Mouse (Mus musculus) spleen, adult 2 months (tissue): ENCODE data around the gene Gm8947. TPM values are rescaled to one million over a fixed set of nuclear protein-coding genes. Genes with fewer than 3 reads are reported as not detected.
"Not testable (repeated sequence)": the region's sequence is repeated elsewhere in the genome, so short reads cannot be mapped to it uniquely, and the experiment has no call there.

Experiments used
- DNase-seq, 2 experiments: peaks; one replicate each; pipeline versions ENCODE4 v3.0.0 to v3.0.0-alpha.2; 2012 to 2021; ENCODE audit warnings: low spot score in 2 of 2, low read depth in 1 of 2
- H3K27ac ChIP-seq: fragments of 200-500 bp; 2 replicates; pipeline ENCODE4 v1.5.1; 2012; ENCODE audit warnings: low read length, inconsistent platforms; ENCODE audit not compliant: insufficient read depth
- H3K27me3 ChIP-seq: fragments of 200-500 bp; 2 replicates; pipeline ENCODE4 v1.6.1; 2012; ENCODE audit warnings: mild to moderate bottlenecking, moderate library complexity, low read length, inconsistent platforms; ENCODE audit not compliant: control insufficient read depth, insufficient read depth
- H3K36me3 ChIP-seq: fragments of 200-500 bp; 2 replicates; pipeline ENCODE4 v1.6.1; 2012; ENCODE audit warnings: mild to moderate bottlenecking, low read length, inconsistent platforms; ENCODE audit not compliant: control insufficient read depth, insufficient read depth
- H3K4me1 ChIP-seq: fragments of 200-500 bp; 2 replicates; pipeline ENCODE4 v1.6.1; 2011; ENCODE audit warnings: inconsistent platforms; ENCODE audit not compliant: control insufficient read depth, insufficient read depth, insufficient read length
- H3K4me3 ChIP-seq: fragments of 200-500 bp; 2 replicates; pipeline ENCODE4 v1.5.1; 2011; ENCODE audit warnings: mild to moderate bottlenecking, inconsistent platforms; ENCODE audit not compliant: insufficient read depth, insufficient read length; ENCODE audit errors: extremely low read depth
- CTCF ChIP-seq: fragments of 200-500 bp; IDR thresholded peaks from 2 replicates; pipeline ENCODE4 v1.5.1; 2011; ENCODE audit warnings: mild to moderate bottlenecking, inconsistent platforms; ENCODE audit not compliant: insufficient read depth, insufficient read length, insufficient replicate concordance; ENCODE audit errors: extremely low read depth
- POLR2A ChIP-seq: fragments of 200-500 bp; IDR thresholded peaks from 2 replicates; pipeline ENCODE4 v1.6.1; 2011; ENCODE audit warnings: low read depth, low read length, inconsistent platforms
- WGBS: fragments of 180-500 bp; shearing (Covaris S2); methylation state at CpG from one replicate; pipeline ENCODE4 v1.1.7; 2018; 5-methylcytosine and 5-hydroxymethylcytosine counted together
- polyA plus RNA-seq: library from polyadenylated mRNA; depleted of rRNA; stranded (reverse); fragments of >200 nt; gene quantifications from 2 replicates; pipeline ENCODE4 v1.2.3, GENCODE M21; 2012

Gm8947 gene
- polyA plus RNA-seq, 1 experiment, result 0.40 TPM

GRCm38 (mm10) chr1:151188469-151188868 lies 3.7 kb upstream of the Gm8947 start:
- TF ChIP-seq CTCF (no peak), POLR2A (no peak)
- no peak overlapping the region for H3K27ac ChIP-seq
- no peak overlapping the region for H3K4me3 ChIP-seq
- no peaks in the 10 kb centered on the region for H3K36me3 ChIP-seq
- 72% methylated on average over 4 of the region's 4 CpGs for WGBS
- no peaks in the 10 kb centered on the region for H3K27me3 ChIP-seq
- DNase-seq, result no peak
- no peaks in the 10 kb centered on the region for H3K4me1 ChIP-seq

DNA sequence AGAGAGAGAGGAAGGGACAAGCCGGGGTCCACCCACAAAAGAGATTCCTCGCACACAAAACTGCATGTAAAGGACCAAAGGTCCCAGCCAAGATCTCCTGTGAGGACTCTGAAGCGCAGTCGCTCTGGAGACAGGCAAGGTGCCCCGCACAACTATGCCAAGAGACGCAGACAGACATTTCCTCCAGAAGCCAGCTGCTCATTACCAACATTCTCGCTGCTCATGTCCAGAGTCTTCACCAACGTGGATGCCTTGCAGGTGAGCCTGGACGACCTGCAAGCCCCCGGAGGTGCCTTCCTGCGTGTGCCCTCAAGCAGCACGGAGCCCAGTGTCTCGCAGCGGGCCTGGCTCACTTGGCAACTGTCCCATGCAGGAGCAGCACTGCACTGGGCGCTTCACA lies 563 bp downstream of the Gm8947 start:
- H3K36me3 ChIP-seq, H3K27me3 ChIP-seq, H3K27ac ChIP-seq, H3K4me3 ChIP-seq, DNase-seq, H3K4me1 ChIP-seq: not testable (repeated sequence)
- 92% methylated on average over 15 of the region's 15 CpGs for WGBS

GRCm38 (mm10) chr1:151195986-151196385 lies 3.8 kb downstream of the Gm8947 start:
- H3K4me1 ChIP-seq, H3K27ac ChIP-seq, DNase-seq, H3K36me3 ChIP-seq, H3K27me3 ChIP-seq, H3K4me3 ChIP-seq: not testable (repeated sequence)
- WGBS, result 85% methylated on average over 4 of the region's 4 CpGs

GRCm38 (mm10) chr1:151196690-151197089 lies 4.5 kb downstream of the Gm8947 start:
- not testable (repeated sequence) for H3K4me1 ChIP-seq, H3K27me3 ChIP-seq, H3K27ac ChIP-seq, H3K36me3 ChIP-seq, H3K4me3 ChIP-seq, DNase-seq
- WGBS, result 90% methylated on average over 3 of the region's 3 CpGs

GRCm38 (mm10) chr1:151198120-151198519 lies 5.9 kb downstream of the Gm8947 start, which contains the start of gene Gm47995:
Gene Gm47995, plus strand, starts transcription at chr1:151198448.
- H3K27ac ChIP-seq, H3K4me1 ChIP-seq, H3K4me3 ChIP-seq, H3K36me3 ChIP-seq, H3K27me3 ChIP-seq, DNase-seq: not testable (repeated sequence)
- WGBS, result 62% methylated on average over 3 of the region's 4 CpGs

DNA sequence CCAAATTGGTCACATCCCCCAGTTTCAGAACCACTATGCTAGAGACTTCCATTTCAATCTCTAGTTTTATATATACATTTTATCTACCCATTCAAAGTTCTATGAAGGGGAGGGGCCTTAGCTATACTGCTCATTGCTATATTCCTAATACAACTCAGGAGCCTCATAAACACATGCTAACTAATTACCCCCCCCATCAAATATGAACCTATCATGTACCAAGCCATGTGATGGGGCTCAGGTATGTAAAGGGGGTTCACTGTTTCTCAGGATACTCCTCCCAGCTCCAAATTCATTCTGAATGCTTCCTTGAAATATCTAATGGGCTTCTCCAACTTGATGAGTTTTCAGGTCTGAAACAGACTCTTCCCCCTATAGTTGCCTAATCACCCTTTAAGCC lies 8.4 kb downstream of the Gm8947 start:
- H3K27ac ChIP-seq, H3K27me3 ChIP-seq, H3K4me1 ChIP-seq, H3K4me3 ChIP-seq, H3K36me3 ChIP-seq, DNase-seq: not testable (repeated sequence)

DNA sequence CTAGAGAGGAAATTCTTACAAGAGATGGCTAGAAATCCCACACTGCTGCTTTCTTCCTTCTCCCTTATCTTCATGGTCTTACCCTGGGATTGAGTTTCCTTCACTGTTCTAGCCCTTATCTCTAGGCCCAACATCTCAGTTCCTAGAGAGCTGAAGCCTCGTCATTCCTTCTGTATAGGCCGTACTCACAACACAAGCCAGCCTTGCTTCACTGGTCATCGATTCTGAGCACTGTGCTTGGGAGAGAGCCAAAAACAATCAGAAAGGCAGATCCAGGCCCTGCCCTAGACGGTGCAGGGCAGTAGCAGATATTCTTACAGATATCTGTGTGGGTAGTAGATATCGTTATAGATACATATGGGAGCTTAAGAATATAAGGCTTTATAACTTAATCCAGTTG lies 10.6 kb downstream of the Gm8947 start:
- not testable (repeated sequence) for DNase-seq, H3K36me3 ChIP-seq, H3K4me1 ChIP-seq, H3K4me3 ChIP-seq, H3K27ac ChIP-seq, H3K27me3 ChIP-seq
- WGBS, result 83% methylated on average over 3 of the region's 5 CpGs

GRCm38 (mm10) chr1:151203818-151204217 lies 11.6 kb downstream of the Gm8947 start, which contains the start of gene 3110040M04Rik:
Gene 3110040M04Rik, plus strand, starts transcription at chr1:151204121.
- no CpG with 5 or more reads among the region's 6 CpGs for WGBS
- DNase-seq, H3K4me1 ChIP-seq, H3K27ac ChIP-seq, H3K27me3 ChIP-seq, H3K4me3 ChIP-seq, H3K36me3 ChIP-seq: not testable (repeated sequence)

DNA sequence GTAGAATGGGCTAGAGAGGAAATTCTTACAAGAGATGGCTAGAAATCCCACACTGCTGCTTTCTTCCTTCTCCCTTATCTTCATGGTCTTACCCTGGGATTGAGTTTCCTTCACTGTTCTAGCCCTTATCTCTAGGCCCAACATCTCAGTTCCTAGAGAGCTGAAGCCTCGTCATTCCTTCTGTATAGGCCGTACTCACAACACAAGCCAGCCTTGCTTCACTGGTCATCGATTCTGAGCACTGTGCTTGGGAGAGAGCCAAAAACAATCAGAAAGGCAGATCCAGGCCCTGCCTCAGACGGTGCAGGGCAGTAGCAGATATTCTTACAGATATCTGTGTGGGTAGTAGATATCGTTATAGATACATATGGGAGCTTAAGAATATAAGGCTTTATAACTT lies 16.3 kb downstream of the Gm8947 start:
- not testable (repeated sequence) for H3K27ac ChIP-seq, H3K4me3 ChIP-seq, DNase-seq, H3K36me3 ChIP-seq, H3K27me3 ChIP-seq, H3K4me1 ChIP-seq
- 86% methylated on average over 4 of the region's 5 CpGs for WGBS

DNA sequence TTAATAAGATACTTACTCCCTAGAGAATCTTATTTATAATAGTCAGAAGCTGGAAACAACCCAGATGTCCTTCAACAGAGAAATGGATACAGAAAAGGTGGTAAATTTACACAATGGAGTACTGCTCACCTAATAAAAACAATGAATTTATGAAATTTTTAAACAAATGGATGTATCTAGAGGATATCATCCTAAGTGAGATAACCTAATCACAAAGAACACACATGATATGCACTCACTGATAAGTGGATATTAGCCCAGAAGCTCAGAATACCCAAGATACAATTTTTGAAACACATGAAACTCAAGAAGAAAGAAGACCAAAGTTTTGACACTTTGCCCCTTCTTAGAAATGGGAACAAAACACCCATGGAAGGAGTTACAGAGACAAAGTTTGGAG lies 16.8 kb downstream of the Gm8947 start:
- not testable (repeated sequence) for H3K36me3 ChIP-seq, DNase-seq, H3K27me3 ChIP-seq, H3K4me3 ChIP-seq, H3K4me1 ChIP-seq, H3K27ac ChIP-seq

- not testable (repeated sequence) for DNase-seq, H3K36me3 ChIP-seq, H3K27ac ChIP-seq, H3K4me1 ChIP-seq, H3K27me3 ChIP-seq, H3K4me3 ChIP-seq
- WGBS, result 81% methylated on average over 5 of the region's 8 CpGs
These were observed 17.7 kb downstream of the Gm8947 start, which contains the start of gene Gm47996 for GRCm38 (mm10) chr1:151209824-151210355. Gene Gm47996, plus strand, starts transcription at chr1:151210131.
